Comparison of ENCODE assay signal across 8 mouse cellular contexts in the genomic region with DNA sequence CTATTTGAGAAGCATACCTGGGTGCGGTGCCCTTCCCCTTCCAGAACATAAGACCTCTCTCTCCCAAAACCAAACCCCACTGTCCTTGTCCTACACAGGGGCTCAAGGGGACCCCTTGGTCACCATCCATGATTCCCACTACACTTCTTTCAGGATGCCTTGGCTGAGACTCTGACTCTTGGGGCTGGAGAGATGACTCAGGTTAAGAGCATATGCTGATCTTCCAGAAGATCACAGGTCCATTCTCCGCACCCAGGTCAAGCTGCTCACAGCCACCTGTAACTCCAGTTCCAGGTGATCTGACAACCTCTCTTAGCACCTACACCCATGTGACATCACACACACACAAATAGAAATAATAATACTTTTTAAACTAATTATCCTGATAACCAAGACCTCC. TPM values are rescaled to one million over a fixed set of nuclear protein-coding genes. Genes with fewer than 3 reads are reported as not detected.
DNase-seq lines count a peak whose midpoint lies in the region; ATAC-seq and TF ChIP-seq lines count a peak whose summit lies in the region.

No protein-coding gene starts in this region.

- peak overlapping the region; percentile 82; the same call in 1 of the 2 replicates for H3K27ac ChIP-seq in heart, postnatal 0 days (ENCODE audit: low read depth)
- H3K27ac ChIP-seq in cortical plate, adult 2 months (ENCODE audit: insufficient read depth, low read length) = no peak overlapping the region
- H3K27ac ChIP-seq in hindbrain, embryonic 16.5 days (ENCODE audit: low read depth, low read length) = peak overlapping the region; percentile 39; the same call in 1 of the 2 replicates
- H3K27ac ChIP-seq in midbrain, embryonic 16.5 days (ENCODE audit: low read length) = peak overlapping the region; percentile 83

- peak overlapping the region; percentile 84 for H3K4me2 ChIP-seq in heart, postnatal 0 days (ENCODE audit: low read depth, low read length)
- H3K4me2 ChIP-seq in hindbrain, embryonic 16.5 days (ENCODE audit: low read length) = peak overlapping the region; percentile 88
- H3K4me2 ChIP-seq in midbrain, embryonic 16.5 days (ENCODE audit: low read length) = peak overlapping the region; percentile 89

- no peak for ATAC-seq in heart, postnatal 0 days (ENCODE audit: insufficient read depth, low read depth)
- ATAC-seq in hindbrain, embryonic 16.5 days = no peak; the same call in 1 of the 2 replicates
- no peak; the same call in 1 of the 2 replicates for ATAC-seq in midbrain, embryonic 16.5 days
- no peak for ATAC-seq in activated CD4-positive, CD25-positive, alpha-beta regulatory T cell, adult 4 months

- no peak for TF ChIP-seq EP300 in heart, postnatal 0 days (IDR thresholded peaks at IDR 0.05; ENCODE audit: low read depth)

- DNase-seq in heart, postnatal 0 days (ENCODE audit: low spot score) = no peak
- DNase-seq in heart, postnatal 36 days = no peak
- no peak for DNase-seq in frontal cortex, adult 2 months (ENCODE audit: extremely low spot score in 1 of 2, low spot score in 1 of 2)
- no peak for DNase-seq in ovary, adult 18-20 months (ENCODE audit: low spot score)

- 31% methylated on average over 2 of the region's 2 CpGs for WGBS in heart, postnatal 0 days
- WGBS in hindbrain, embryonic 16.5 days = 15% methylated on average over 2 of the region's 2 CpGs
- 23% methylated on average over 2 of the region's 2 CpGs for WGBS in midbrain, embryonic 16.5 days

- peak overlapping the region; percentile 70 for H3K4me3 ChIP-seq in heart, postnatal 0 days (ENCODE audit: low read depth, low read length)
- peak overlapping the region; percentile 69 for H3K4me3 ChIP-seq in cortical plate, adult 2 months (ENCODE audit: insufficient read depth, low read length)
- peak overlapping the region; percentile 48 for H3K4me3 ChIP-seq in hindbrain, embryonic 16.5 days (ENCODE audit: low read length)
- peak overlapping the region; percentile 94 for H3K4me3 ChIP-seq in midbrain, embryonic 16.5 days (ENCODE audit: low read depth, low read length)

- intact Hi-C loops in heart, postnatal 36 days (cut with DNase I) = no loop called here

- H3K9me3 ChIP-seq in heart, postnatal 0 days (replicated peaks; ENCODE audit: control insufficient read depth, low read length) = no peaks in the 10 kb centered on the region
- no peaks in the 10 kb centered on the region for H3K9me3 ChIP-seq in hindbrain, embryonic 16.5 days (ENCODE audit: control insufficient read depth, low read length)
- no peaks in the 10 kb centered on the region for H3K9me3 ChIP-seq in midbrain, embryonic 16.5 days (replicated peaks; ENCODE audit: control insufficient read depth, low read length, poor library complexity, severe bottlenecking)

- no peak for TF ChIP-seq CTCF in heart, postnatal 0 days (IDR thresholded peaks at IDR 0.05; ENCODE audit: low read depth)
- no peak for TF ChIP-seq CTCF in cortical plate, adult 2 months (IDR thresholded peaks at IDR 0.05; ENCODE audit: extremely low read depth, insufficient read depth, low read length)

- no peaks in the 10 kb centered on the region for H3K27me3 ChIP-seq in heart, postnatal 0 days (ENCODE audit: control insufficient read depth, insufficient read depth, low read length)
- H3K27me3 ChIP-seq in hindbrain, embryonic 16.5 days (replicated peaks; ENCODE audit: control insufficient read depth, insufficient read depth, low read length) = no peaks in the 10 kb centered on the region
- H3K27me3 ChIP-seq in midbrain, embryonic 16.5 days (ENCODE audit: control insufficient read depth, insufficient read depth, low read depth, low read length) = no peaks in the 10 kb centered on the region

- no peaks in the 10 kb centered on the region for H3K36me3 ChIP-seq in heart, postnatal 0 days (replicated peaks; ENCODE audit: control insufficient read depth, insufficient read depth, low read length)
- H3K36me3 ChIP-seq in hindbrain, embryonic 16.5 days (ENCODE audit: control insufficient read depth, insufficient read depth, low read length) = no peaks in the 10 kb centered on the region
- H3K36me3 ChIP-seq in midbrain, embryonic 16.5 days (ENCODE audit: control insufficient read depth, insufficient read depth, low read length) = no peaks in the 10 kb centered on the region

- no peak for TF ChIP-seq POLR2A in cortical plate, adult 2 months (IDR thresholded peaks at IDR 0.05; ENCODE audit: extremely low read depth, insufficient read depth, low read length)

- peaks cover 28% of the 10 kb centered on the region for H3K4me1 ChIP-seq in heart, postnatal 0 days (ENCODE audit: control insufficient read depth, insufficient read depth)
- H3K4me1 ChIP-seq in cortical plate, adult 2 months (ENCODE audit: control insufficient read depth, insufficient read depth, low read length) = peaks cover 2% of the 10 kb centered on the region; the same call in 1 of the 2 replicates
- peaks cover 29% of the 10 kb centered on the region for H3K4me1 ChIP-seq in hindbrain, embryonic 16.5 days (ENCODE audit: control insufficient read depth, insufficient read depth, low read depth, low read length)
- peaks cover 30% of the 10 kb centered on the region for H3K4me1 ChIP-seq in midbrain, embryonic 16.5 days (ENCODE audit: control insufficient read depth, insufficient read depth, low read length)

- H3K9ac ChIP-seq in heart, postnatal 0 days (replicated peaks; ENCODE audit: low read depth, low read length) = peak overlapping the region; percentile 77
- peak overlapping the region; percentile 81 for H3K9ac ChIP-seq in hindbrain, embryonic 16.5 days (ENCODE audit: low read depth, low read length)
- H3K9ac ChIP-seq in midbrain, embryonic 16.5 days (ENCODE audit: low read depth, low read length) = peak overlapping the region; percentile 98

RNA-seq across cellular contexts. Expression of gene Osbpl5, which starts 16.1 kb away (rescaled TPM):
- total RNA-seq in heart, postnatal 0 days (2014; rRNA removed; ENCODE audit: low replicate concordance) = 57.4 and 58.7 TPM in 2 replicates
- polyA plus RNA-seq in heart, postnatal 0 days (2015; fragmentation: Nextera tagmentation; extraction: Ambion mirVana) = 16.3 and 18.1 TPM in 2 replicates
- 10 to 100 TPM; 19.6 to 26.1 TPM for total RNA-seq in heart, postnatal 36 days (2021)
- polyA plus RNA-seq in cortical plate, adult 2 months (2012; rRNA removed) = 37.4 and 39.1 TPM in 2 replicates
- polyA plus RNA-seq in hindbrain, embryonic 16.5 days (2015; fragmentation: Nextera tagmentation; extraction: Ambion mirVana) = 43.7 and 44.9 TPM in 2 replicates
- polyA plus RNA-seq in midbrain, embryonic 16.5 days (2015; fragmentation: Nextera tagmentation; extraction: Ambion mirVana) = 43.8 and 44.1 TPM in 2 replicates
- polyA plus RNA-seq in activated CD4-positive, CD25-positive, alpha-beta regulatory T cell, adult 4 months (2017; shearing (Covaris generic)) = 10 to 100 TPM; 18.3 to 29.2 TPM
- polyA plus RNA-seq in frontal cortex, adult 2 months (2012; rRNA removed) = 36.2 and 37.1 TPM in 2 replicates

RNA-seq across cellular contexts. Expression of gene Mrgprg, which starts 26.1 kb away (rescaled TPM):
- not detected in 2 replicates for total RNA-seq in heart, postnatal 0 days (2014; rRNA removed; ENCODE audit: low replicate concordance)
- polyA plus RNA-seq in heart, postnatal 0 days (2015; fragmentation: Nextera tagmentation; extraction: Ambion mirVana) = not detected in 2 replicates
- total RNA-seq in heart, postnatal 36 days (2021) = not detected
- not detected in 2 replicates for polyA plus RNA-seq in cortical plate, adult 2 months (2012; rRNA removed)
- polyA plus RNA-seq in hindbrain, embryonic 16.5 days (2015; fragmentation: Nextera tagmentation; extraction: Ambion mirVana) = not detected in 2 replicates
- polyA plus RNA-seq in midbrain, embryonic 16.5 days (2015; fragmentation: Nextera tagmentation; extraction: Ambion mirVana) = not detected in 2 replicates
- not detected for polyA plus RNA-seq in activated CD4-positive, CD25-positive, alpha-beta regulatory T cell, adult 4 months (2017; shearing (Covaris generic))
- 0.29 and 0.36 TPM in 2 replicates for polyA plus RNA-seq in frontal cortex, adult 2 months (2012; rRNA removed)

RNA-seq across cellular contexts. Expression of gene Mrgpre, which starts 43.6 kb away (rescaled TPM):
- 0.93 and 3.9 TPM in 2 replicates for total RNA-seq in heart, postnatal 0 days (2014; rRNA removed; ENCODE audit: low replicate concordance)
- 0.92 and 0.96 TPM in 2 replicates for polyA plus RNA-seq in heart, postnatal 0 days (2015; fragmentation: Nextera tagmentation; extraction: Ambion mirVana)
- 1 to 10 TPM; 1.2 to 1.4 TPM for total RNA-seq in heart, postnatal 36 days (2021)
- 5.3 and 5.7 TPM in 2 replicates for polyA plus RNA-seq in cortical plate, adult 2 months (2012; rRNA removed)
- 10.8 and 14.2 TPM in 2 replicates for polyA plus RNA-seq in hindbrain, embryonic 16.5 days (2015; fragmentation: Nextera tagmentation; extraction: Ambion mirVana)
- polyA plus RNA-seq in midbrain, embryonic 16.5 days (2015; fragmentation: Nextera tagmentation; extraction: Ambion mirVana) = 11.4 and 14.1 TPM in 2 replicates
- 1 to 10 TPM; 4.8 to 4.9 TPM for polyA plus RNA-seq in activated CD4-positive, CD25-positive, alpha-beta regulatory T cell, adult 4 months (2017; shearing (Covaris generic))
- 6.2 and 6.3 TPM in 2 replicates for polyA plus RNA-seq in frontal cortex, adult 2 months (2012; rRNA removed)

RNA-seq across cellular contexts. Expression of gene Tnfrsf23, which starts 55.0 kb away (rescaled TPM):
- total RNA-seq in heart, postnatal 0 days (2014; rRNA removed; ENCODE audit: low replicate concordance) = 2.0 and 2.5 TPM in 2 replicates
- polyA plus RNA-seq in heart, postnatal 0 days (2015; fragmentation: Nextera tagmentation; extraction: Ambion mirVana) = 1.9 and 2.3 TPM in 2 replicates
- 1 to 10 TPM; 1.4 to 2.0 TPM for total RNA-seq in heart, postnatal 36 days (2021)
- 2.5 and 3.0 TPM in 2 replicates for polyA plus RNA-seq in cortical plate, adult 2 months (2012; rRNA removed)
- polyA plus RNA-seq in hindbrain, embryonic 16.5 days (2015; fragmentation: Nextera tagmentation; extraction: Ambion mirVana) = 0.71 and 1.5 TPM in 2 replicates
- polyA plus RNA-seq in midbrain, embryonic 16.5 days (2015; fragmentation: Nextera tagmentation; extraction: Ambion mirVana) = 0.72 and 0.90 TPM in 2 replicates
- 1 to 10 TPM; 2.1 to 3.3 TPM for polyA plus RNA-seq in activated CD4-positive, CD25-positive, alpha-beta regulatory T cell, adult 4 months (2017; shearing (Covaris generic))
- 2.8 and 3.2 TPM in 2 replicates for polyA plus RNA-seq in frontal cortex, adult 2 months (2012; rRNA removed)
